Comparison of ENCODE assay signal across 11 mouse cellular contexts in genomic region chr12:10439483-10440235, GRCm38 (mm10). TPM values are rescaled to one million over a fixed set of nuclear protein-coding genes. Genes with fewer than 3 reads are reported as not detected.
A peak's percentile ranks its signal among the peaks of the same experiment; 100 is the strongest.
DNase-seq lines count a peak whose midpoint lies in the region; ATAC-seq and TF ChIP-seq lines count a peak whose summit lies in the region.
"Had no signal": no experiment of that assay in that cellular context is flagged by ENCODE, and none has a peak within 500 bp of the region (broad histone marks: within the 10 kb centered on the region; RNA-seq: fewer than 3 reads in every experiment).

No protein-coding gene starts in this region.

- no peak for TF ChIP-seq CTCF in lung, embryonic 14.5 days (IDR thresholded peaks at IDR 0.05; ENCODE audit: low read depth)

- no peak for ATAC-seq in lung, embryonic 14.5 days (ENCODE audit: insufficient read depth)
- 0 out of 2 replicates have a peak, but pooled peaks have one; percentile 54 for ATAC-seq in neural tube, embryonic 13.5 days (ENCODE audit: low read depth)

- no peaks in the 10 kb centered on the region for H3K9me3 ChIP-seq in lung, embryonic 14.5 days (ENCODE audit: low read depth, low read length)
- H3K9me3 ChIP-seq in neural tube, embryonic 13.5 days: no peaks in the 10 kb centered on the region
- H3K9me3 ChIP-seq: hindbrain, embryonic 15.5 days had no signal

- H3K27me3 ChIP-seq in lung, embryonic 14.5 days (ENCODE audit: insufficient read depth, low read length): no peaks in the 10 kb centered on the region
- H3K27me3 ChIP-seq in neural tube, embryonic 13.5 days: peaks cover 13% of the 10 kb centered on the region

- H3K27ac ChIP-seq in lung, embryonic 14.5 days (ENCODE audit: low read depth): no peak overlapping the region
- H3K27ac ChIP-seq in neural tube, embryonic 13.5 days (replicated peaks): no peak overlapping the region
- H3K27ac ChIP-seq: hindbrain, embryonic 15.5 days had no signal

- H3K4me2 ChIP-seq in lung, embryonic 14.5 days: no peak overlapping the region
- H3K4me2 ChIP-seq in neural tube, embryonic 13.5 days: no peak overlapping the region
- H3K4me2 ChIP-seq: hindbrain, embryonic 15.5 days had no signal

- no peaks in the 10 kb centered on the region for H3K4me1 ChIP-seq in lung, embryonic 14.5 days (ENCODE audit: insufficient read depth)
- peaks cover 12% of the 10 kb centered on the region for H3K4me1 ChIP-seq in neural tube, embryonic 13.5 days (replicated peaks)

- DNase-seq in heart, adult 18-20 months: peak; percentile 18 to 44
- DNase-seq in heart, postnatal 4 days: no peak
- DNase-seq in lung, embryonic 14.5 days: peak; percentile 46
- no peak for DNase-seq in lung, postnatal 36 days
- DNase-seq in embryo, embryonic 11 days: peak; percentile 36
- no peak for DNase-seq in adrenal gland, postnatal 25 days
- no peak for DNase-seq in thymus, postnatal 10 days (ENCODE audit: low spot score in 2 of 2)
- DNase-seq: cerebellum, adult 9-11 months; right cerebral cortex, adult 18-20 months had no signal

- WGBS in lung, embryonic 14.5 days: 34% methylated on average over 14 of the region's 14 CpGs
- WGBS in neural tube, embryonic 13.5 days: 13% methylated on average over 14 of the region's 14 CpGs

- H3K36me3 ChIP-seq in lung, embryonic 14.5 days (ENCODE audit: insufficient read depth): no peaks in the 10 kb centered on the region
- H3K36me3 ChIP-seq in neural tube, embryonic 13.5 days: no peaks in the 10 kb centered on the region
- H3K36me3 ChIP-seq: hindbrain, embryonic 15.5 days had no signal

- no peak overlapping the region for H3K9ac ChIP-seq in lung, embryonic 14.5 days
- H3K9ac ChIP-seq in neural tube, embryonic 13.5 days: no peak overlapping the region
- H3K9ac ChIP-seq: hindbrain, embryonic 15.5 days had no signal

- no peak overlapping the region for H3K4me3 ChIP-seq in lung, embryonic 14.5 days (ENCODE audit: low read depth, low read length)
- H3K4me3 ChIP-seq in neural tube, embryonic 13.5 days: no peak overlapping the region
- H3K4me3 ChIP-seq: hindbrain, embryonic 15.5 days had no signal

RNA-seq across cellular contexts. Expression of gene Rdh14, which starts 49.1 kb away (rescaled TPM):
- 10 to 100 TPM; 56.6 to 62.0 TPM for total RNA-seq in heart, adult 18-20 months (2021)
- 10 to 100 TPM; 42.2 to 44.5 TPM for total RNA-seq in heart, postnatal 4 days (2021)
- polyA plus RNA-seq in lung, embryonic 14.5 days (2014; fragmentation: Nextera tagmentation; extraction: Ambion mirVana): 28.9 and 30.3 TPM in 2 replicates
- polyA plus RNA-seq in neural tube, embryonic 13.5 days (2015; fragmentation: Nextera tagmentation; extraction: Ambion mirVana): 42.6 TPM in 2 replicates
- 33.3 and 53.8 TPM in 2 replicates for total RNA-seq in adrenal gland, postnatal 25 days (2021)

Comparison
In these comparisons a context has a peak if more than half of its experiments do, and no peak if none do; other contexts are left out.
1. DNase-seq: peak in heart, adult 18-20 months (2 of 2), lung, embryonic 14.5 days (single experiment) and embryo, embryonic 11 days (single experiment); none in heart, postnatal 4 days (single experiment), lung, postnatal 36 days (single experiment), adrenal gland, postnatal 25 days (single experiment) and thymus, postnatal 10 days (0 of 2).